Mouse (Mus musculus) neural tube, embryonic 13.5 days (tissue): ENCODE measurements at regions not wholly inside any gene's neighbourhood (a gene's known extent, or its start where the extent isn't known, plus 50 kb on each side); places are given as distances from the start of the nearest gene placed in this dataset.
A peak's percentile ranks its signal among the peaks of the same experiment; 100 is the strongest.

Experiments used
- ATAC-seq: fragments of 200-750 bp; cut with Nextera tagmentation; 2 replicates; pipeline ENCODE4 v1.8.0; 2017; ENCODE audit warnings: low read depth, mild to moderate bottlenecking, moderate TSS enrichment, moderate library complexity
- H3K27ac ChIP-seq: fragments of 300-500 bp; sonication (generic); replicated peaks from 2 replicates; pipeline ENCODE4 v1.5.1; 2015; ENCODE audit warnings: moderate library complexity, mild to moderate bottlenecking, inconsistent platforms
- H3K27me3 ChIP-seq: fragments of 300-500 bp; sonication (generic); 2 replicates; pipeline ENCODE4 v1.6.1; 2015; ENCODE audit warnings: mild to moderate bottlenecking, inconsistent platforms
- H3K36me3 ChIP-seq: fragments of 300-500 bp; sonication (generic); 2 replicates; pipeline ENCODE4 v1.6.1; 2015; ENCODE audit warnings: mild to moderate bottlenecking, inconsistent platforms
- H3K4me1 ChIP-seq: fragments of 300-500 bp; sonication (generic); replicated peaks from 2 replicates; pipeline ENCODE4 v1.6.1; 2015; ENCODE audit warnings: inconsistent platforms
- H3K4me2 ChIP-seq: fragments of 300-500 bp; sonication (generic); 2 replicates; pipeline ENCODE4 v1.6.1; 2015; ENCODE audit warnings: inconsistent platforms, mild to moderate bottlenecking, moderate library complexity
- H3K4me3 ChIP-seq: fragments of 300-500 bp; sonication (generic); 2 replicates; pipeline ENCODE4 v1.5.1; 2015; ENCODE audit warnings: mild to moderate bottlenecking, inconsistent platforms
- H3K9ac ChIP-seq: fragments of 300-500 bp; sonication (generic); 2 replicates; pipeline ENCODE4 v1.6.1; 2015; ENCODE audit warnings: moderate library complexity, mild to moderate bottlenecking, inconsistent platforms
- H3K9me3 ChIP-seq: fragments of 300-500 bp; sonication (generic); 2 replicates; pipeline ENCODE4 v1.6.1; 2016; ENCODE audit warnings: inconsistent platforms
- WGBS: fragments of 180-500 bp; shearing (Covaris S2); methylation state at CpG from one replicate; pipeline ENCODE4 v1.1.7; 2015; 5-methylcytosine and 5-hydroxymethylcytosine counted together

GRCm38 (mm10) chr11:109088488-109089252 lies 55.5 kb downstream of the E030025P04Rik start:
- H3K4me3 ChIP-seq, result no peak overlapping the region
- H3K4me1 ChIP-seq, result no peaks in the 10 kb centered on the region
- H3K27me3 ChIP-seq, result no peaks in the 10 kb centered on the region
- ATAC-seq, result no peak
- no peak overlapping the region for H3K4me2 ChIP-seq
- no peak overlapping the region for H3K27ac ChIP-seq
- 87% methylated on average over 11 of the region's 11 CpGs for WGBS
- H3K9me3 ChIP-seq, result no peaks in the 10 kb centered on the region
- H3K36me3 ChIP-seq, result no peaks in the 10 kb centered on the region
- H3K9ac ChIP-seq, result no peak overlapping the region

- WGBS, result 93% methylated on average over 4 of the region's 4 CpGs
Observed at GRCm38 (mm10) chr11:109081957-109082356, 62.2 kb downstream of the E030025P04Rik start.

DNA sequence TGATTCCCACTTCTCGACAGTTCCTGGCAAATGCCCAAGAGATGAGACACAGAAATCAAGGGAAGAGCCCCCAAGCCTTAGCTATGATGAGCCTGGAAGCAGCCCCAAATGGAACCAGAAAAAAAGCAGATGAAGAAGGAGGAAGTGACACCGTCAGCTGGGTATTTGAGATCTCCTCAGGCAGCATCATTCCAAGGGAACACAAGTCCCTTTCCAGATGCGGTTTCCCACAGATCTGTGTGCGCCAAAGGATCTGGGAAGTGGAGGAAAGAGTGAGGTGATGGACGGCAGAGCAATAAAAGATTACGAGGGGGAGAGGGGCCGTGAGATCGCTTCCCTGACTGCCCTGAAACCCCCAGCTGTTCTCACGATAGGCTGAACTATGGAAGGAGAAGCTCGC lies 62.7 kb downstream of the E030025P04Rik start:
- Histone ChIP-seq H3K4me1 (0 out of 2 replicates have a peak, but pooled peaks cover 6% of the 10 kb centered on the region), H3K27ac (no peak overlapping the region), H3K9ac (no peak overlapping the region), H3K36me3 (no peaks in the 10 kb centered on the region), H3K27me3 (no peaks in the 10 kb centered on the region), H3K4me3 (no peak overlapping the region), H3K9me3 (no peaks in the 10 kb centered on the region), H3K4me2 (no peak overlapping the region)
- no peak for ATAC-seq
- WGBS, result 42% methylated on average over 10 of the region's 10 CpGs

More at GRCm38 (mm10) chr11:109081957-109082356, 62.2 kb downstream of the E030025P04Rik start:
- Histone ChIP-seq H3K9me3 (no peaks in the 10 kb centered on the region), H3K4me2 (no peak overlapping the region), H3K4me1 (0 out of 2 replicates have a peak, but pooled peaks cover 6% of the 10 kb centered on the region), H3K9ac (no peak overlapping the region), H3K36me3 (no peaks in the 10 kb centered on the region), H3K27me3 (no peaks in the 10 kb centered on the region), H3K27ac (no peak overlapping the region), H3K4me3 (no peak overlapping the region)
- ATAC-seq, result no peak

- Histone ChIP-seq H3K9ac (no peak overlapping the region), H3K36me3 (no peaks in the 10 kb centered on the region), H3K27me3 (no peaks in the 10 kb centered on the region), H3K27ac (no peak overlapping the region), H3K4me3 (no peak overlapping the region), H3K9me3 (no peaks in the 10 kb centered on the region), H3K4me2 (no peak overlapping the region), H3K4me1 (0 out of 2 replicates have a peak, but pooled peaks cover 6% of the 10 kb centered on the region)
- ATAC-seq, result no peak
- WGBS, result 86% methylated on average over 9 of the region's 9 CpGs
Observed at GRCm38 (mm10) chr11:109080847-109081415, 63.2 kb downstream of the E030025P04Rik start.

DNA sequence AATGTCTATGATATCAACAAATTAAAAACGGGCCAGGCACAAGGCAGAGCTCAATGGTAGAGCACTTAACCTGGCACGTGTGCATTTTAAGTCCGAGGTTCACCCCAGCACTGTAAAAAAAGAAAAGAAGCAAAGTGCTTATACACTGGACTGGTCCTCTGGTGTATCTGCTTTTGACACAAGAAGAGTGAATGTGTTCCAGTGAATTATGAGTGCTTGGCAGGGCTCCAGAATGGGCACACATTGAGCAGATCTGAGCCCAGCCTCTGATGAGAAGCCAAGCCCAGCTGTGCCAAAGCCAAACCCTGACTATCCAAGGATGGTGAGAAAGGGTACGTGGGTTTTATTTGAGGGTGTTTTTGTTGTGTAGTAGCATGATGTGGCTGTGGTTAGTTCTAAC lies 64.7 kb downstream of the E030025P04Rik start:
- Histone ChIP-seq H3K9me3 (no peaks in the 10 kb centered on the region), H3K4me1 (0 out of 2 replicates have a peak, but pooled peaks cover 6% of the 10 kb centered on the region), H3K27me3 (no peaks in the 10 kb centered on the region), H3K27ac (no peak overlapping the region), H3K4me2 (no peak overlapping the region), H3K9ac (no peak overlapping the region), H3K36me3 (no peaks in the 10 kb centered on the region), H3K4me3 (no peak overlapping the region)
- 66% methylated on average over 4 of the region's 4 CpGs for WGBS
- ATAC-seq, result peak; percentile 15; the same call in 1 of the 2 replicates

DNA sequence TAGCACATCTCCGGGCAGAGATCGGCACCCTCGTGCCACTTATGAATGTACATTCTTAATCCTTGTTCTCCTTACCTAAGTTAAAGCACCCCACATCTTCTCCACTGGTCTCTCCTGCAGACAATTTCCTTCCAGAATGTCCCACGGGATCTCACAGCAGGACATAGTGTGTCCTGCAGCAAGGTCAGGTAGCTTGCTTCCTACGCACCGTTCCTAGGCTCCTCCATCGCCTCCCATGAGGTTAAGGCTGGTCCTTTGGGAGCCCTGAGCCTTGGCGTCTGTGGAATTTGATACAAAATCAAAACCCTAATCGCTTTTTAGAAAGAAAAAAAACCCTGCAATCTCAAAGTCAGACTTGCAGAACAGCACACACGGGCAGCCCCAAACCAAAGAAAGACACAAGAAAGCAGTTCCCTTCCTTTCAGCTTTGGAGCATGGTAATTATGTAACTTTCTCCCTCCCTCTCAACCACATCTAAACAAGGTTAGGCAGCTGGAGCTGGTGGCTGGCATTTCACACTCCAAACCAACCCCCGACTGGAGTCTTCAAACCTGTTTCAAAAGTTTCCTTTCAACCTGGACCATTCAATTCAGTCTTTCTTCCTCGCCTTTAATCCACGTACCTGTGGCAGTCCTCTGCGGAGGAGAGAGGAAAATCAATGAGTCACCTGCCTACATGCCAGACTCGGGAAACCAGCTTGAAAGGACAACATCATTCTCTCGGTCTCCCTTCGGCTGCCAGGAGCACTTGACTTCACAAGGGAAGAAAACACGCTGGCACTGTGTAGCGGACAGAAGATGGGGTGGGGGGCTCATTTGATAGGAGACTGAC lies 67.4 kb downstream of the E030025P04Rik start:
- no peaks in the 10 kb centered on the region for H3K9me3 ChIP-seq
- no peak overlapping the region for H3K4me3 ChIP-seq
- no peak overlapping the region for H3K9ac ChIP-seq
- no peak for ATAC-seq
- no peak overlapping the region for H3K4me2 ChIP-seq
- 80% methylated on average over 19 of the region's 19 CpGs for WGBS
- no peak overlapping the region for H3K27ac ChIP-seq
- no peaks in the 10 kb centered on the region for H3K27me3 ChIP-seq
- H3K36me3 ChIP-seq, result no peaks in the 10 kb centered on the region
- 0 out of 2 replicates have a peak, but pooled peaks cover 10% of the 10 kb centered on the region for H3K4me1 ChIP-seq

- Histone ChIP-seq H3K9ac (no peak overlapping the region), H3K27ac (peak overlapping the region; percentile 33; the same call in 1 of the 2 replicates), H3K9me3 (no peaks in the 10 kb centered on the region), H3K36me3 (no peaks in the 10 kb centered on the region), H3K27me3 (no peaks in the 10 kb centered on the region), H3K4me2 (no peak overlapping the region), H3K4me1 (peaks cover 44% of the 10 kb centered on the region), H3K4me3 (no peak overlapping the region)
- no peak for ATAC-seq
- 56% methylated on average over 2 of the region's 2 CpGs for WGBS
Observed at GRCm38 (mm10) chr11:109071340-109071739, 72.8 kb downstream of the E030025P04Rik start.

DNA sequence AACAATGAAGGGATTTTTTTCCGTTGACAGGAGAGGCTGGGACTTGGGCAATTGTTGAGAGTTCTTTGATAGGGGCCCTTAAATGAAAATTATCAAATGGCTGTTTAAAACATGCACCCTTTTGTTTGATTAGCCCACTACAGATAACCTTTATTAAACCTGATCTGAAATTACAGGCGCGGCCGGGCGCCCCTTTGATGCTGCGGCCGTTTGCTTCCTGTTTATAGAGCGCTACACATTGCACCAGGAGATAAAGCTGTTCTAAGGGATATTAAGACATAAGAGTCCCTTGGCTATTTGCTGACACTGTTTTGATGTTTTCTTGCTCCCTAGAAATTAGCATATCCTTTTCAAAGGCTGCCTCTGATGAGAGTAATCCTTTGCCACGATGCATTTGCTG lies 73.8 kb downstream of the E030025P04Rik start:
- Histone ChIP-seq H3K4me1 (peaks cover 44% of the 10 kb centered on the region), H3K4me2 (no peak overlapping the region), H3K27me3 (no peaks in the 10 kb centered on the region), H3K36me3 (no peaks in the 10 kb centered on the region), H3K4me3 (no peak overlapping the region), H3K9me3 (no peaks in the 10 kb centered on the region), H3K9ac (no peak overlapping the region), H3K27ac (no peak overlapping the region)
- WGBS, result 37% methylated on average over 9 of the region's 9 CpGs
- ATAC-seq, result no peak

DNA sequence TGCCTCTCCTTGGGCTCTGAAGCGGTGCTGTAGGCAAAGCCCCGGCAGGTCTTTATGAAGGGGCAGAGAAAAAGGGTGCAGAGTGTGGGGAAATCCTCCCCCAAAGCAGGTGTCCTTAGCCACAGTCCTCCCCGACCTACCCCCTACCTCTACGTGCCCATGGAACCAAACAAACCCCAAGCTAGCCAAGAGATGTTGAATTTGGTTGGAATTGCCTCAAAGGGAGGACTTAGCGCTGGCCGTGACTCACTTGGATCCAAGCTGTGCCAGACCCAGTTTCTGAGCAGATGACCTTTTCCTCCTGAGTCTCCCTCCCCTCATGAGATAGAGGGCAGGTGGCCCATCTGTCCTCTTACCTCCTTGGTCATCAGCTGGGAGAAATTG lies 74.9 kb downstream of the E030025P04Rik start:
- Histone ChIP-seq H3K9ac (no peak overlapping the region), H3K27me3 (no peaks in the 10 kb centered on the region), H3K4me3 (no peak overlapping the region), H3K36me3 (no peaks in the 10 kb centered on the region), H3K27ac (peak overlapping the region; percentile 74), H3K4me1 (peaks cover 44% of the 10 kb centered on the region), H3K9me3 (no peaks in the 10 kb centered on the region), H3K4me2 (peak overlapping the region; percentile 20; the same call in 1 of the 2 replicates)
- no peak; the same call in 1 of the 2 replicates for ATAC-seq
- WGBS, result 16% methylated on average over 6 of the region's 6 CpGs

DNA sequence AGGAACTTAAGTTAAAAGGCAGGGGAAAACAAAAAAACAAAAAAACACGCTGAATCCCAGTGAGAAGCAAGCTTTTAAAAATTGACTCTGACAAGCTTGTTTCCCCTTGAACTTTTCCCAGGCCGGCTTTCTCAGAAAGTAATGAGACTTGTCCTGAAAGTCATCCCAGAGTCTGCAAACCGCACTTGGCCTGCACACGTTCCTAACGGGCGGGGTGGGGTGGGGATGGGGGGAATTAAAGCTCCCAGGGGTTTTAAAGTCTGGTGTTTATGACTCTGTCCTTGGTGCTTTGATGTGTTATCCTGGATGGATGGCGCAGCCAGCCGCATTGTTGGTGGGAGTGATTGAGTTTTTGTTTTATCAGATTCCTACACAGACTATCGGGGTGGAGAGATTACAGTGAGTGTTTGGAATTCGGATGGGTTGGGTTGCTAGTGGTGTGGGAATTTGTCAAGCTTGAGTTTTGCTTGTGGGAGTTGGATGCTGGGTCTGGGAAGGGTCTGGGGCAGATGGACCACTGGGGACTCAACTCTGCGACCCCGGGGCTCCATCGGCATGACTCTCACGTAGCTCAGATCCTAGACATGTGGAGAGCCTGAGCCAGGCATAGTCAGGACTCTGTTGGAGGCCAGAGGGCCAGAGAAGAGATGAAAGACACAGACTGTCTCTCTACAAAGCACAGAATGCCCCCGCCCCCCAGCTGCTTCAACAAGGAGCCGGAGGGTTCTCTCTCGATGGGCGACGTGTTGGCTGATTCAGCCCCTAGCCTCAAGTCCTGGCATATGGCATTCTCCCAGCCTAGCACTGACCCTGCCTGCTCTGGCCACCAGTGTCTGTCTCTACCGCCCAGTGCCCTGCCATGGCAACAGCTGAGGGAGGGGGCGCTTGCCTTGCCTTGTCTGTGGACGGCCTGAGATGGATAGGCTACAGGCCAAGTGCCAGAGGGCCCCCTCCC lies 75.5 kb downstream of the E030025P04Rik start:
- Histone ChIP-seq H3K36me3 (no peaks in the 10 kb centered on the region), H3K27me3 (no peaks in the 10 kb centered on the region), H3K9ac (no peak overlapping the region), H3K9me3 (no peaks in the 10 kb centered on the region), H3K4me2 (peak overlapping the region; percentile 20; the same call in 1 of the 2 replicates), H3K27ac (peak overlapping the region; percentile 74), H3K4me1 (peaks cover 44% of the 10 kb centered on the region), H3K4me3 (no peak overlapping the region)
- ATAC-seq, result peak; percentile 93
- 5% methylated on average over 22 of the region's 22 CpGs for WGBS

DNA sequence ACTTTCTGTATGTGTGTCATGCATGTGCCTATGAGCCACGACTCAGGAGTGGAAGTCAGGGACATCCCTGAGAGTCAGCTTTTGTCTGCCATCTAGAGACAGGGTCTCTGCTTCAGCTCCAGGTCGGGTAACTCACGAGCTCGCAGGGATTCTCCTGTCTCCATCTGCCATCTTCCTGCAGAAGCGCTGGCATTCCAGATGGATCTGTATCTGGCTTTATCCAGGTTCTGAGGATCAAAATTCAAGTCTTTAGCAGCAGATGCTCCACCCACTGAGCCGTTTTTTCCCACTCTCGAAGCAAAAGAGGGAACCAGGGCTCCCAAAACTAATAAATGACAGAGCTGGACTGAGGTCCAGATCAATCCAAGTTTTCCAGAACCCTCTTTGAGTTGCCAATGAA lies 76.4 kb downstream of the E030025P04Rik start:
- ATAC-seq, result no peak
- Histone ChIP-seq H3K27ac (peak overlapping the region; percentile 74), H3K4me2 (no peak overlapping the region), H3K9ac (no peak overlapping the region), H3K4me3 (no peak overlapping the region), H3K4me1 (peaks cover 44% of the 10 kb centered on the region), H3K36me3 (no peaks in the 10 kb centered on the region), H3K27me3 (no peaks in the 10 kb centered on the region), H3K9me3 (no peaks in the 10 kb centered on the region)
- 54% methylated on average over 7 of the region's 7 CpGs for WGBS
